Mouse (Mus musculus): ENCODE results near the gene Mybph. TPM values are rescaled to one million over a fixed set of nuclear protein-coding genes. Genes with fewer than 3 reads are reported as not detected.

Gene Mybph
- polyA plus RNA-seq, 1 experiment from 2014 or later, result 0.36 TPM

- Histone ChIP-seq H3K4me3 (ENCODE audit: low read depth, low read length) (no peak overlapping the region), H3K9ac (ENCODE audit: low read depth, low read length) (no peak overlapping the region), H3K27me3 (replicated peaks; ENCODE audit: control insufficient read depth, insufficient read depth, low read length) (no peaks in the 10 kb centered on the region), H3K9me3 (ENCODE audit: control insufficient read depth, low read length) (no peaks in the 10 kb centered on the region), H3K27ac (ENCODE audit: low read depth, low read length) (no peak overlapping the region), H3K4me1 (replicated peaks; ENCODE audit: control insufficient read depth, insufficient read depth, low read length) (peaks cover 5% of the 10 kb centered on the region; the same call in 1 of the 2 replicates), H3K36me3 (ENCODE audit: control insufficient read depth, insufficient read depth, low read length) (no peaks in the 10 kb centered on the region), H3K4me2 (no peak overlapping the region)
- ATAC-seq (replicated peaks; ENCODE audit: low FRiP score) (no peak), DNase-seq (ENCODE audit: low spot score) (no peak)
- 86% methylated on average over 8 of the region's 8 CpGs for WGBS
These were observed 24.1 kb upstream of the Mybph start for GRCm38 (mm10) chr1:134168985-134169697.

GRCm38 (mm10) chr1:134173081-134173480, 20.2 kb upstream of the Mybph start:
- Histone ChIP-seq H3K27me3 (replicated peaks; ENCODE audit: control insufficient read depth, insufficient read depth, low read length) (no peaks in the 10 kb centered on the region), H3K4me1 (replicated peaks; ENCODE audit: control insufficient read depth, insufficient read depth, low read length) (peaks cover 5% of the 10 kb centered on the region; the same call in 1 of the 2 replicates), H3K9me3 (ENCODE audit: control insufficient read depth, low read length) (no peaks in the 10 kb centered on the region), H3K27ac (ENCODE audit: low read depth, low read length) (no peak overlapping the region), H3K4me3 (ENCODE audit: low read depth, low read length) (no peak overlapping the region), H3K36me3 (ENCODE audit: control insufficient read depth, insufficient read depth, low read length) (no peaks in the 10 kb centered on the region), H3K4me2 (no peak overlapping the region), H3K9ac (ENCODE audit: low read depth, low read length) (no peak overlapping the region)
- DNase-seq (ENCODE audit: low spot score), result no peak
- no peak for ATAC-seq (replicated peaks; ENCODE audit: low FRiP score)
- WGBS, result 73% methylated on average over 7 of the region's 7 CpGs

GRCm38 (mm10) chr1:134177976-134178375, 15.3 kb upstream of the Mybph start:
- DNase-seq (ENCODE audit: low spot score) (no peak), ATAC-seq (replicated peaks; ENCODE audit: low FRiP score) (no peak)
- Histone ChIP-seq H3K4me2 (no peak overlapping the region), H3K4me1 (replicated peaks; ENCODE audit: control insufficient read depth, insufficient read depth, low read length) (0 out of 2 replicates have a peak, but pooled peaks cover 3% of the 10 kb centered on the region), H3K27me3 (replicated peaks; ENCODE audit: control insufficient read depth, insufficient read depth, low read length) (no peaks in the 10 kb centered on the region), H3K27ac (ENCODE audit: low read depth, low read length) (no peak overlapping the region), H3K9ac (ENCODE audit: low read depth, low read length) (no peak overlapping the region), H3K9me3 (ENCODE audit: control insufficient read depth, low read length) (no peaks in the 10 kb centered on the region), H3K36me3 (ENCODE audit: control insufficient read depth, insufficient read depth, low read length) (no peaks in the 10 kb centered on the region), H3K4me3 (ENCODE audit: low read depth, low read length) (no peak overlapping the region)
- 81% methylated on average over 5 of the region's 5 CpGs for WGBS

GRCm38 (mm10) chr1:134182025-134182424, 11.2 kb upstream of the Mybph start, which contains the start of gene Chil1:
Gene Chil1, plus strand, starts transcription at chr1:134182176.
- no peak within 1 kb of the TSS for H3K9ac ChIP-seq (ENCODE audit: low read depth, low read length)
- H3K9me3 ChIP-seq (ENCODE audit: control insufficient read depth, low read length), result no peaks in the 10 kb centered on the region
- 66% methylated on average over 4 of the region's 4 CpGs for WGBS
- no peak within 1 kb of the TSS for H3K4me3 ChIP-seq (ENCODE audit: low read depth, low read length)
- no peaks in the 10 kb centered on the region for H3K36me3 ChIP-seq (ENCODE audit: control insufficient read depth, insufficient read depth, low read length)
- no peak within 1 kb of the TSS for H3K4me2 ChIP-seq
- H3K27ac ChIP-seq (ENCODE audit: low read depth, low read length), result no peak within 1 kb of the TSS
- H3K27me3 ChIP-seq (replicated peaks; ENCODE audit: control insufficient read depth, insufficient read depth, low read length), result 0 out of 2 replicates have a peak, but pooled peaks cover 3% of the 10 kb centered on the region
- 0 out of 2 replicates have a peak, but pooled peaks cover 3% of the 10 kb centered on the region for H3K4me1 ChIP-seq (replicated peaks; ENCODE audit: control insufficient read depth, insufficient read depth, low read length)
- DNase-seq (ENCODE audit: low spot score) (no peak), ATAC-seq (replicated peaks; ENCODE audit: low FRiP score) (no peak)

GRCm38 (mm10) chr1:134184089-134184488, 9.2 kb upstream of the Mybph start:
- no peaks in the 10 kb centered on the region for H3K36me3 ChIP-seq (ENCODE audit: control insufficient read depth, insufficient read depth, low read length)
- H3K9me3 ChIP-seq (ENCODE audit: control insufficient read depth, low read length), result no peaks in the 10 kb centered on the region
- H3K27me3 ChIP-seq (replicated peaks; ENCODE audit: control insufficient read depth, insufficient read depth, low read length), result peaks cover 11% of the 10 kb centered on the region; the same call in 1 of the 2 replicates
- DNase-seq (ENCODE audit: low spot score), result no peak
- no peak overlapping the region for H3K4me2 ChIP-seq
- no peak overlapping the region for H3K27ac ChIP-seq (ENCODE audit: low read depth, low read length)
- H3K9ac ChIP-seq (ENCODE audit: low read depth, low read length), result no peak overlapping the region
- H3K4me1 ChIP-seq (replicated peaks; ENCODE audit: control insufficient read depth, insufficient read depth, low read length), result no peaks in the 10 kb centered on the region; the same call in 1 of the 2 replicates
- no peak for ATAC-seq (replicated peaks; ENCODE audit: low FRiP score)
- no peak overlapping the region for H3K4me3 ChIP-seq (ENCODE audit: low read depth, low read length)
- WGBS, result 74% methylated on average over 4 of the region's 4 CpGs

- ATAC-seq (replicated peaks; ENCODE audit: low FRiP score) (no peak), DNase-seq (ENCODE audit: low spot score) (no peak)
- Histone ChIP-seq H3K4me1 (replicated peaks; ENCODE audit: control insufficient read depth, insufficient read depth, low read length) (no peaks in the 10 kb centered on the region; the same call in 1 of the 2 replicates), H3K36me3 (ENCODE audit: control insufficient read depth, insufficient read depth, low read length) (no peaks in the 10 kb centered on the region), H3K27me3 (replicated peaks; ENCODE audit: control insufficient read depth, insufficient read depth, low read length) (peaks cover 22% of the 10 kb centered on the region), H3K4me2 (no peak overlapping the region), H3K9ac (ENCODE audit: low read depth, low read length) (no peak overlapping the region), H3K4me3 (ENCODE audit: low read depth, low read length) (no peak overlapping the region), H3K27ac (ENCODE audit: low read depth, low read length) (no peak overlapping the region), H3K9me3 (ENCODE audit: control insufficient read depth, low read length) (no peaks in the 10 kb centered on the region)
- 72% methylated on average over 5 of the region's 5 CpGs for WGBS
These were observed 5.0 kb upstream of the Mybph start for GRCm38 (mm10) chr1:134188217-134188616.

GRCm38 (mm10) chr1:134188989-134189729, 4.1 kb upstream of the Mybph start:
- H3K4me2 ChIP-seq, result peak overlapping the region; percentile 36
- H3K4me3 ChIP-seq (ENCODE audit: low read depth, low read length), result no peak overlapping the region
- no peaks in the 10 kb centered on the region; the same call in 1 of the 2 replicates for H3K4me1 ChIP-seq (replicated peaks; ENCODE audit: control insufficient read depth, insufficient read depth, low read length)
- peaks cover 25% of the 10 kb centered on the region for H3K27me3 ChIP-seq (replicated peaks; ENCODE audit: control insufficient read depth, insufficient read depth, low read length)
- DNase-seq (ENCODE audit: low spot score) (no peak), ATAC-seq (replicated peaks; ENCODE audit: low FRiP score) (no peak)
- H3K9me3 ChIP-seq (ENCODE audit: control insufficient read depth, low read length), result no peaks in the 10 kb centered on the region
- H3K27ac ChIP-seq (ENCODE audit: low read depth, low read length), result no peak overlapping the region
- 22% methylated on average over 12 of the region's 12 CpGs for WGBS
- no peak overlapping the region for H3K9ac ChIP-seq (ENCODE audit: low read depth, low read length)
- H3K36me3 ChIP-seq (ENCODE audit: control insufficient read depth, insufficient read depth, low read length), result no peaks in the 10 kb centered on the region

GRCm38 (mm10) chr1:134191192-134191591, 2.1 kb upstream of the Mybph start:
- no peak for ATAC-seq (replicated peaks; ENCODE audit: low FRiP score)

More at GRCm38 (mm10) chr1:134191192-134191591, 2.1 kb upstream of the Mybph start:
- H3K9ac ChIP-seq (ENCODE audit: low read depth, low read length), result no peak overlapping the region
- H3K4me3 ChIP-seq (ENCODE audit: low read depth, low read length), result no peak overlapping the region
- no peak for DNase-seq (ENCODE audit: low spot score)
- no peak overlapping the region for H3K4me2 ChIP-seq
- peaks cover 12% of the 10 kb centered on the region for H3K4me1 ChIP-seq (replicated peaks; ENCODE audit: control insufficient read depth, insufficient read depth, low read length)
- peaks cover 25% of the 10 kb centered on the region for H3K27me3 ChIP-seq (replicated peaks; ENCODE audit: control insufficient read depth, insufficient read depth, low read length)
- 81% methylated on average over 5 of the region's 5 CpGs for WGBS
- H3K27ac ChIP-seq (ENCODE audit: low read depth, low read length), result no peak overlapping the region
- no peaks in the 10 kb centered on the region for H3K9me3 ChIP-seq (ENCODE audit: control insufficient read depth, low read length)
- H3K36me3 ChIP-seq (ENCODE audit: control insufficient read depth, insufficient read depth, low read length), result no peaks in the 10 kb centered on the region
